In the genomic region with DNA sequence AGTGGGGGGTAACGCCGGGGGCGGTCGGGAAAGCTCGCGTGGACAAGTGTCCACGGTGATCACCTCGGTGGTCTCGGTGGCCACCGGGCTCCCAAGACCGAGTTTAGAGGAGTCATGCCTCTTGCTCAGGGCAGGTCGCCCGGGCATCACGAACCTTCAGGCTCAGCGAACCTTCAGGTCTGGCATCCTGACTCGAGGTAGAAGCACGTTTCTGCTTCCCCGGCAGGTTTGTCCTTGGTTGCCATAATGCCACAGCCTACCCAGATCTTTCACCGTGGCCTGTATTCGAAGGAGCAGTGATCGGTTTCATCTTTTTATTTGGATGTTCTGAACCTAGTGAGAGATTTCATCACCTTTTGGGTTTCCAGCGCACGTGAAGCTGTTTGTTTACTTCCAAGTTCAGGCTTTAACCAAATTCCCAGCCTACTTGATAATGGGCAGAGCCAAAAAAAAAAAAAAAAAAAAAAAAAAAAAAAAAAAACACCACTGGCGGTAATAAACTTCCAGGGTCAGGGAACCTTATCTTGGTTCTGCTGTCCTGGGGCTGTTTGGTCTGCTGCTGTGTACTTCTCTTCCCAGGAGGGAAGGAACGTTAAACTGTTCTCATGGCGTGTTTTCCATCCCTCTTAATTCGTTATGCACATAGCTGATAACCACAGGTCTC, we compare ENCODE assay signal across 8 mouse cellular contexts. TPM values are rescaled to one million over a fixed set of nuclear protein-coding genes. Genes with fewer than 3 reads are reported as not detected.
DNase-seq lines count a peak whose midpoint lies in the region; ATAC-seq and TF ChIP-seq lines count a peak whose summit lies in the region.

No protein-coding gene starts in this region.

- H3K36me3 ChIP-seq in heart, postnatal 0 days (replicated peaks; ENCODE audit: control insufficient read depth, insufficient read depth, low read length) = no peaks in the 10 kb centered on the region
- no peaks in the 10 kb centered on the region for H3K36me3 ChIP-seq in liver, embryonic 14.5 days (replicated peaks; ENCODE audit: control insufficient read depth, insufficient read depth, low read depth)
- no peaks in the 10 kb centered on the region; the same call in 1 of the 2 replicates for H3K36me3 ChIP-seq in stomach, embryonic 16.5 days (ENCODE audit: control insufficient read depth, insufficient read depth, low read length)

- H3K9ac ChIP-seq in heart, postnatal 0 days (replicated peaks; ENCODE audit: low read depth, low read length) = peak overlapping the region; percentile 70
- peak overlapping the region; percentile 70 for H3K9ac ChIP-seq in liver, embryonic 14.5 days (replicated peaks)
- H3K9ac ChIP-seq in stomach, embryonic 16.5 days (ENCODE audit: low read length) = peak overlapping the region; percentile 91

- no peaks in the 10 kb centered on the region for H3K27me3 ChIP-seq in heart, postnatal 0 days (ENCODE audit: control insufficient read depth, insufficient read depth, low read length)
- no peaks in the 10 kb centered on the region for H3K27me3 ChIP-seq in liver, embryonic 14.5 days (ENCODE audit: control insufficient read depth, insufficient read depth, low read length)
- no peaks in the 10 kb centered on the region for H3K27me3 ChIP-seq in stomach, embryonic 16.5 days (ENCODE audit: control insufficient read depth, insufficient read depth, low read length)

- ATAC-seq in heart, postnatal 0 days (ENCODE audit: insufficient read depth, low read depth) = no peak
- ATAC-seq in liver, embryonic 14.5 days (ENCODE audit: insufficient read depth) = no peak
- ATAC-seq in stomach, embryonic 16.5 days (ENCODE audit: insufficient read depth, low FRiP score) = no peak

- H3K4me3 ChIP-seq in bone marrow, adult 2 months (replicated peaks; ENCODE audit: control insufficient read depth, low read depth, low read length) = peak overlapping the region; percentile 89
- peak overlapping the region; percentile 83 for H3K4me3 ChIP-seq in heart, postnatal 0 days (ENCODE audit: low read depth, low read length)
- peak overlapping the region; percentile 79 to 85 for H3K4me3 ChIP-seq in liver, embryonic 14.5 days (ENCODE audit: insufficient read depth in 1 of 2, low read depth in 2 of 2, low read length in 2 of 2)
- H3K4me3 ChIP-seq in stomach, embryonic 16.5 days (replicated peaks; ENCODE audit: low read length) = peak overlapping the region; percentile 85

- TF ChIP-seq CTCF in bone marrow, adult 2 months (IDR thresholded peaks at IDR 0.05; ENCODE audit: control insufficient read depth, insufficient read depth, low read length) = no peak
- TF ChIP-seq CTCF in heart, postnatal 0 days (IDR thresholded peaks at IDR 0.05; ENCODE audit: low read depth) = no peak
- no peak; the same call in 1 of the 2 replicates for TF ChIP-seq CTCF in liver, embryonic 14.5 days (IDR thresholded peaks at IDR 0.05; ENCODE audit: low read depth)

- peak; percentile 22; the same call in 1 of the 2 replicates for TF ChIP-seq POLR2A in bone marrow, adult 2 months (IDR thresholded peaks at IDR 0.05; ENCODE audit: borderline replicate concordance, control insufficient read depth, low read depth, low read length)

- intact Hi-C loops in heart, postnatal 36 days (cut with DNase I) = no loop called here

- H3K27ac ChIP-seq in bone marrow, adult 2 months (ENCODE audit: control insufficient read depth, insufficient read depth, low read depth, low read length, poor library complexity) = peak overlapping the region; percentile 87; the same call in 1 of the 2 replicates
- H3K27ac ChIP-seq in heart, postnatal 0 days (ENCODE audit: low read depth) = peak overlapping the region; percentile 91
- H3K27ac ChIP-seq in liver, embryonic 14.5 days = peak overlapping the region; percentile 49
- H3K27ac ChIP-seq in stomach, embryonic 16.5 days (ENCODE audit: low read length) = peak overlapping the region; percentile 89

- H3K4me2 ChIP-seq in heart, postnatal 0 days (ENCODE audit: low read depth, low read length) = peak overlapping the region; percentile 93
- H3K4me2 ChIP-seq in liver, embryonic 14.5 days (ENCODE audit: low read depth) = peak overlapping the region; percentile 92
- H3K4me2 ChIP-seq in stomach, embryonic 16.5 days (ENCODE audit: low read depth, low read length) = peak overlapping the region; percentile 82

- WGBS in bone marrow, adult 2 months = 2% methylated on average over 27 of the region's 27 CpGs
- WGBS in heart, postnatal 0 days = 2% methylated on average over 26 of the region's 27 CpGs
- WGBS in liver, embryonic 14.5 days (ENCODE audit: insufficient replicate concordance) = under 1% methylated on average over 27 of the region's 27 CpGs
- 2% methylated on average over 27 of the region's 27 CpGs for WGBS in stomach, embryonic 16.5 days

- DNase-seq in heart, adult 11 months = peak; percentile 80
- DNase-seq in heart, postnatal 36 days = no peak
- peak; percentile 52 for DNase-seq in 3T3-L1 (ENCODE audit: low read depth, low spot score)
- DNase-seq in heart, postnatal 0 days (ENCODE audit: low spot score) = peak; percentile 21
- no peak for DNase-seq in liver, embryonic 14.5 days (ENCODE audit: low read depth in 3 of 3, low spot score in 3 of 3)
- DNase-seq in spleen, postnatal 36 days (ENCODE audit: low spot score in 2 of 2) = no peak

- no peaks in the 10 kb centered on the region for H3K9me3 ChIP-seq in heart, postnatal 0 days (replicated peaks; ENCODE audit: control insufficient read depth, low read length)
- H3K9me3 ChIP-seq in liver, embryonic 14.5 days (ENCODE audit: control insufficient read depth, low read length) = no peaks in the 10 kb centered on the region
- no peaks in the 10 kb centered on the region for H3K9me3 ChIP-seq in stomach, embryonic 16.5 days (replicated peaks; ENCODE audit: control insufficient read depth, low read length)

- peaks cover 1% of the 10 kb centered on the region; the same call in 1 of the 2 replicates for H3K4me1 ChIP-seq in bone marrow, adult 2 months (ENCODE audit: control insufficient read depth, insufficient read depth, low read length)
- peaks cover 6% of the 10 kb centered on the region; the same call in 1 of the 2 replicates for H3K4me1 ChIP-seq in heart, postnatal 0 days (ENCODE audit: control insufficient read depth, insufficient read depth)
- peaks cover 9% of the 10 kb centered on the region in 2 experiments for H3K4me1 ChIP-seq in liver, embryonic 14.5 days (replicated peaks; ENCODE audit: control insufficient read depth in 2 of 2, insufficient read depth in 2 of 2, low read length in 1 of 2)
- peaks cover 15% of the 10 kb centered on the region for H3K4me1 ChIP-seq in stomach, embryonic 16.5 days (ENCODE audit: control insufficient read depth, insufficient read depth, low read length)

- no peak for TF ChIP-seq EP300 in heart, postnatal 0 days (IDR thresholded peaks at IDR 0.05; ENCODE audit: low read depth)
- no peak; the same call in 1 of the 2 replicates for TF ChIP-seq EP300 in liver, embryonic 14.5 days (IDR thresholded peaks at IDR 0.05; ENCODE audit: low read depth)

RNA-seq across cellular contexts. Expression of gene Smim13, which starts 0.8 kb away (rescaled TPM):
- 10 to 100 TPM; 23.6 to 25.0 TPM for total RNA-seq in heart, postnatal 36 days (2021)
- polyA plus RNA-seq in bone marrow, adult 2 months (2011; ENCODE audit: insufficient read depth, insufficient read length, low replicate concordance, missing spikeins) = 3.6 and 7.0 TPM in 2 replicates
- 14.6 and 15.5 TPM in 2 replicates for total RNA-seq in heart, postnatal 0 days (2014; rRNA removed; ENCODE audit: low replicate concordance)
- polyA plus RNA-seq in heart, postnatal 0 days (2015; fragmentation: Nextera tagmentation; extraction: Ambion mirVana) = 7.9 TPM in 2 replicates
- 2.2 and 3.1 TPM in 2 replicates for polyA plus RNA-seq in liver, embryonic 14.5 days (2012; rRNA removed)
- polyA plus RNA-seq in liver, embryonic 14.5 days (2014; fragmentation: Nextera tagmentation; extraction: Ambion mirVana) = 3.8 and 4.3 TPM in 2 replicates
- 14.1 and 14.4 TPM in 2 replicates for polyA plus RNA-seq in stomach, embryonic 16.5 days (2015; fragmentation: Nextera tagmentation; extraction: Ambion mirVana)

RNA-seq across cellular contexts. Expression of gene Gm17364, which starts 23.3 kb away (rescaled TPM):
- not detected for total RNA-seq in heart, postnatal 36 days (2021)
- not detected in 2 replicates for polyA plus RNA-seq in bone marrow, adult 2 months (2011; ENCODE audit: insufficient read depth, insufficient read length, low replicate concordance, missing spikeins)
- not detected in 2 replicates for total RNA-seq in heart, postnatal 0 days (2014; rRNA removed; ENCODE audit: low replicate concordance)
- not detected in 2 replicates for polyA plus RNA-seq in heart, postnatal 0 days (2015; fragmentation: Nextera tagmentation; extraction: Ambion mirVana)
- polyA plus RNA-seq in liver, embryonic 14.5 days (2012; rRNA removed) = not detected in 2 replicates
- not detected in 2 replicates for polyA plus RNA-seq in liver, embryonic 14.5 days (2014; fragmentation: Nextera tagmentation; extraction: Ambion mirVana)
- not detected in 2 replicates for polyA plus RNA-seq in stomach, embryonic 16.5 days (2015; fragmentation: Nextera tagmentation; extraction: Ambion mirVana)

RNA-seq across cellular contexts. Expression of gene Elovl2, which starts 30.2 kb away (rescaled TPM):
- total RNA-seq in heart, postnatal 36 days (2021) = under 1 TPM in 1 of 2 experiments, not detected in 1; 0.08 TPM
- 0.25 and 2.3 TPM in 2 replicates for polyA plus RNA-seq in bone marrow, adult 2 months (2011; ENCODE audit: insufficient read depth, insufficient read length, low replicate concordance, missing spikeins)
- 0.35 TPM in 1 of 2 replicates, not detected in the other for total RNA-seq in heart, postnatal 0 days (2014; rRNA removed; ENCODE audit: low replicate concordance)
- polyA plus RNA-seq in heart, postnatal 0 days (2015; fragmentation: Nextera tagmentation; extraction: Ambion mirVana) = 0.22 and 0.23 TPM in 2 replicates
- 14.4 and 17.4 TPM in 2 replicates for polyA plus RNA-seq in liver, embryonic 14.5 days (2012; rRNA removed)
- polyA plus RNA-seq in liver, embryonic 14.5 days (2014; fragmentation: Nextera tagmentation; extraction: Ambion mirVana) = 28.1 and 33.4 TPM in 2 replicates
- polyA plus RNA-seq in stomach, embryonic 16.5 days (2015; fragmentation: Nextera tagmentation; extraction: Ambion mirVana) = 6.1 and 7.2 TPM in 2 replicates

Comparison
In these comparisons a context has a peak if more than half of its experiments do, and no peak if none do; other contexts are left out.
1. DNase-seq: peak in heart, adult 11 months (single experiment), 3T3-L1 (single experiment) and heart, postnatal 0 days (single experiment); none in heart, postnatal 36 days (0 of 2), liver, embryonic 14.5 days (0 of 3) and spleen, postnatal 36 days (0 of 2).
2. Peak in every context shown above with its lines, with median percentiles within 50 percentile points of each other: H3K27ac ChIP-seq, H3K4me3 ChIP-seq, H3K4me2 ChIP-seq and H3K9ac ChIP-seq.